ENCODE assay signal across 8 mouse cellular contexts in the genomic region with DNA sequence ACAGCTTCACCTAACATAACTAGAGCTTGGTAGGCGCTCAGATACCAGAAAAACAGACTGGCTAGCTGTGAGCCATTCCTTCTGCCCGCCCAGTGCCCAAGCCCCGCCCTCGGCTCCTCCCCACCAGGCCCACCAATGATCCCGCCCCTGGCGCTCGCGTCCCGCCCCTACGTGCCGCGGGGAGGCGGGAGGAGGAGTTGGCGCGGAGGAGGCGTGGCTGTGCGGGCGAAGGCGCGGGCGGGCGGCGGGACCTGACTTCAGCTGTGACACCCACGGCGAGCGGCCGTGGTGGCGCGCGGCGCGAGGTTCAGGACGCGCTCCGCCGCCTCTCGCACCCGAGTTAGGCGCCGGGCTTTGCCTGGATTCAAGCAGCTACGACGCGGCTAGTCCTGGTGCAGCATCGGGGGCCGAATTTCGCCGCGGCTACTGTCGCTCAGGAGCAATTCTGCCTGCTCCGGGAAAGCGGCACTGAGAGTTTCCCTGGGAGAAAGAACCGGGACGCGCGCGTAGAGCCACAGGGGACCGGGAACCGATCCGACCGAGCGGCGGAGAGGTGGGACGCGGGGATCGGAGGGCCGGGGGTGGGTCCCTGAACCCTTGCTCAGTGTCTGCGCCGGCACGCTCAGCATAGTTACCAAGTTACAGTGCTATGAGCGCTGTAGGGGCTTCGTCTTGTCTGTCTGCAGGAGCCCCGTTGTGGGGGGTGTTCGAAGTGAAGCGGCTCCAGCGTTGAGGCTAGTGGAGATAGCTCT. TPM values are rescaled to one million over a fixed set of nuclear protein-coding genes. Genes with fewer than 3 reads are reported as not detected.
DNase-seq lines count a peak whose midpoint lies in the region; ATAC-seq and TF ChIP-seq lines count a peak whose summit lies in the region.

TSS of gene Eepd1 (plus strand) at position 204 of the 752 bp plus-strand sequence.

- no peaks in the 10 kb centered on the region for H3K27me3 ChIP-seq in embryonic facial prominence, embryonic 14.5 days (replicated peaks; ENCODE audit: control insufficient read depth, insufficient read depth, low read length)
- H3K27me3 ChIP-seq in limb, embryonic 14.5 days (ENCODE audit: control insufficient read depth, insufficient read depth, low read length): no peaks in the 10 kb centered on the region
- no peaks in the 10 kb centered on the region for H3K27me3 ChIP-seq in midbrain, postnatal 0 days (ENCODE audit: insufficient read depth, low read length)

- peak; percentile 80 for DNase-seq in 3T3-L1 (ENCODE audit: low read depth, low spot score)
- DNase-seq in adrenal gland, postnatal 4 days (ENCODE audit: low spot score in 2 of 2): peak; percentile 89 to 96
- peak; percentile 96 for DNase-seq in embryonic facial prominence, embryonic 14.5 days (ENCODE audit: low spot score)
- peak; percentile 95 for DNase-seq in heart, adult 8-10 months (ENCODE audit: low spot score)
- peak; percentile 96 for DNase-seq in kidney, adult 9 months
- peak; percentile 89 for DNase-seq in limb, embryonic 14.5 days (ENCODE audit: low spot score)
- peak; percentile 93 for DNase-seq in midbrain, postnatal 0 days (ENCODE audit: low spot score)
- DNase-seq in spleen, postnatal 14 days (ENCODE audit: low spot score in 2 of 2): peak; percentile 86 to 89

- TF ChIP-seq CTCF in midbrain, postnatal 0 days (IDR thresholded peaks at IDR 0.05): 0 out of 2 replicates have a peak, but pooled peaks have one; percentile 4

- under 1% methylated on average over 39 of the region's 75 CpGs for WGBS in embryonic facial prominence, embryonic 14.5 days
- 1% methylated on average over 60 of the region's 75 CpGs for WGBS in limb, embryonic 14.5 days
- WGBS in midbrain, postnatal 0 days: under 1% methylated on average over 69 of the region's 75 CpGs

- peak within 1 kb of the TSS; percentile 86 for H3K4me2 ChIP-seq in embryonic facial prominence, embryonic 14.5 days (ENCODE audit: low read depth, low read length)
- peak within 1 kb of the TSS; percentile 80 for H3K4me2 ChIP-seq in limb, embryonic 14.5 days (replicated peaks; ENCODE audit: low read depth, low read length, severe bottlenecking)
- peak within 1 kb of the TSS; percentile 81 for H3K4me2 ChIP-seq in midbrain, postnatal 0 days (ENCODE audit: low read depth, low read length, poor library complexity, severe bottlenecking)

- no peaks in the 10 kb centered on the region for H3K36me3 ChIP-seq in embryonic facial prominence, embryonic 14.5 days (ENCODE audit: control insufficient read depth, insufficient read depth, low read length)
- H3K36me3 ChIP-seq in limb, embryonic 14.5 days (ENCODE audit: control insufficient read depth, insufficient read depth, low read length): no peaks in the 10 kb centered on the region
- no peaks in the 10 kb centered on the region for H3K36me3 ChIP-seq in midbrain, postnatal 0 days (ENCODE audit: insufficient read depth, low read length)

- peak within 1 kb of the TSS; percentile 72 for H3K9ac ChIP-seq in embryonic facial prominence, embryonic 14.5 days (ENCODE audit: low read depth, low read length)
- H3K9ac ChIP-seq in limb, embryonic 14.5 days (ENCODE audit: low read depth, low read length, severe bottlenecking): peak within 1 kb of the TSS; percentile 74
- peak within 1 kb of the TSS; percentile 46 for H3K9ac ChIP-seq in midbrain, postnatal 0 days (replicated peaks; ENCODE audit: low read length, poor library complexity, severe bottlenecking)

- H3K4me3 ChIP-seq in embryonic facial prominence, embryonic 14.5 days (ENCODE audit: low read depth, low read length): peak within 1 kb of the TSS; percentile 78
- H3K4me3 ChIP-seq in limb, embryonic 14.5 days (replicated peaks; ENCODE audit: low read length): peak within 1 kb of the TSS; percentile 73
- H3K4me3 ChIP-seq in midbrain, postnatal 0 days (ENCODE audit: low read depth, low read length): peak within 1 kb of the TSS; percentile 59

- H3K9me3 ChIP-seq in embryonic facial prominence, embryonic 14.5 days (ENCODE audit: control insufficient read depth, low read length): no peaks in the 10 kb centered on the region
- no peaks in the 10 kb centered on the region for H3K9me3 ChIP-seq in limb, embryonic 14.5 days (ENCODE audit: control insufficient read depth, low read length)
- no peaks in the 10 kb centered on the region for H3K9me3 ChIP-seq in midbrain, postnatal 0 days (ENCODE audit: low read length)

- ATAC-seq in embryonic facial prominence, embryonic 14.5 days (ENCODE audit: low read depth): peak; percentile 97
- ATAC-seq in limb, embryonic 14.5 days (ENCODE audit: low FRiP score, low read depth): peak; percentile 96
- ATAC-seq in midbrain, postnatal 0 days (ENCODE audit: low FRiP score): peak; percentile 96

- H3K27ac ChIP-seq in embryonic facial prominence, embryonic 14.5 days (replicated peaks; ENCODE audit: low read depth, low read length): peak within 1 kb of the TSS; percentile 80
- H3K27ac ChIP-seq in limb, embryonic 14.5 days (replicated peaks; ENCODE audit: low read depth, low read length): peak within 1 kb of the TSS; percentile 58
- peak within 1 kb of the TSS; percentile 57 for H3K27ac ChIP-seq in midbrain, postnatal 0 days (ENCODE audit: low read depth, low read length)

- H3K4me1 ChIP-seq in embryonic facial prominence, embryonic 14.5 days (ENCODE audit: control insufficient read depth, insufficient read depth, low read length): peaks cover 37% of the 10 kb centered on the region
- peaks cover 44% of the 10 kb centered on the region for H3K4me1 ChIP-seq in limb, embryonic 14.5 days (ENCODE audit: control insufficient read depth, insufficient read depth, low read length)
- peaks cover 8% of the 10 kb centered on the region; the same call in 1 of the 2 replicates for H3K4me1 ChIP-seq in midbrain, postnatal 0 days (ENCODE audit: insufficient read depth, low read length)

- peak; percentile 55; the same call in 1 of the 2 replicates for TF ChIP-seq POLR2A in limb, embryonic 14.5 days (IDR thresholded peaks at IDR 0.05; ENCODE audit: borderline replicate concordance, extremely low read depth, insufficient read depth, insufficient read length)

RNA-seq across cellular contexts. Expression of gene Eepd1, which starts in this region (rescaled TPM):
- total RNA-seq in adrenal gland, postnatal 4 days (2021): 10 to 100 TPM; 41.6 to 49.1 TPM
- 13.7 and 18.0 TPM in 2 replicates for polyA plus RNA-seq in embryonic facial prominence, embryonic 14.5 days (2014; fragmentation: Nextera tagmentation; extraction: Ambion mirVana)
- 10 to 100 TPM; 16.6 to 24.4 (median 20.6) TPM for total RNA-seq in heart, adult 8-10 months (2022)
- 10.6 and 11.3 TPM in 2 replicates for polyA plus RNA-seq in limb, embryonic 14.5 days (2012; rRNA removed)
- 17.2 and 18.6 TPM in 2 replicates for polyA plus RNA-seq in limb, embryonic 14.5 days (2014; fragmentation: Nextera tagmentation; extraction: Ambion mirVana)
- total RNA-seq in midbrain, postnatal 0 days (2014; rRNA removed): 16.2 and 17.6 TPM in 2 replicates
- 13.5 and 13.7 TPM in 2 replicates for polyA plus RNA-seq in midbrain, postnatal 0 days (2015; fragmentation: Nextera tagmentation; extraction: Ambion mirVana)

Comparison
In these comparisons a context has a peak if more than half of its experiments do, and no peak if none do; other contexts are left out.
1. Peak in every context shown above with its lines: DNase-seq, ATAC-seq, H3K4me3 ChIP-seq and H3K27ac ChIP-seq.